Mouse (Mus musculus): ENCODE data around the gene Arpc1a.
"Not testable (repeated sequence)": the region's sequence is repeated elsewhere in the genome, so short reads cannot be mapped to it uniquely, and the experiment has no call there.

The Arpc1a gene

GRCm38 (mm10) chr5:145105694-145106275 lies 22.2 kb downstream of the Arpc1a start:
- DNase-seq: no peak

- DNase-seq: no peak
Measured at GRCm38 (mm10) chr5:145110401-145110800, 26.8 kb downstream of the Arpc1a start.

- no peak for DNase-seq
Measured at GRCm38 (mm10) chr5:145112566-145112965, 28.9 kb downstream of the Arpc1a start.

GRCm38 (mm10) chr5:145113416-145113815 lies 29.8 kb downstream of the Arpc1a start:
- no peak for DNase-seq

GRCm38 (mm10) chr5:145114071-145114605 lies 30.5 kb downstream of the Arpc1a start, which contains the start of gene Arpc1b:
Gene Arpc1b, plus strand, starts transcription at chr5:145114215.
- no peak for DNase-seq

- no peak for DNase-seq
Measured at GRCm38 (mm10) chr5:145114606-145115473, 31.2 kb downstream of the Arpc1a start.

GRCm38 (mm10) chr5:145115736-145116135 lies 32.1 kb downstream of the Arpc1a start:
- DNase-seq: no peak

GRCm38 (mm10) chr5:145116316-145116715 lies 32.7 kb downstream of the Arpc1a start:
- no peak for DNase-seq

GRCm38 (mm10) chr5:145116916-145117315 lies 33.3 kb downstream of the Arpc1a start:
- DNase-seq: peak; percentile 20

GRCm38 (mm10) chr5:145118005-145118404 lies 34.4 kb downstream of the Arpc1a start:
- DNase-seq: no peak

- DNase-seq: no peak
Measured at GRCm38 (mm10) chr5:145118461-145118860, 34.8 kb downstream of the Arpc1a start.

GRCm38 (mm10) chr5:145119385-145119784 lies 35.8 kb downstream of the Arpc1a start:
- no peak for DNase-seq

GRCm38 (mm10) chr5:145120921-145121320 lies 37.3 kb downstream of the Arpc1a start:
- DNase-seq: no peak

- no peak for DNase-seq
Measured at GRCm38 (mm10) chr5:145123396-145123795, 39.8 kb downstream of the Arpc1a start.

- no peak for DNase-seq
Measured at GRCm38 (mm10) chr5:145126580-145126979, 43.0 kb downstream of the Arpc1a start.

- no peak for DNase-seq
Measured at GRCm38 (mm10) chr5:145129124-145129523, 45.5 kb downstream of the Arpc1a start.

- not testable (repeated sequence) for DNase-seq
Measured at GRCm38 (mm10) chr5:145129773-145130172, 46.1 kb downstream of the Arpc1a start.

- DNase-seq: no peak
Measured at GRCm38 (mm10) chr5:145130191-145130590, 46.6 kb downstream of the Arpc1a start.

- no peak for DNase-seq
Measured at GRCm38 (mm10) chr5:145130995-145131394, 47.4 kb downstream of the Arpc1a start.

- not testable (repeated sequence) for DNase-seq
Measured at GRCm38 (mm10) chr5:145133275-145133674, 49.6 kb downstream of the Arpc1a start.

- peak; percentile 50 for DNase-seq
Measured at GRCm38 (mm10) chr5:145138836-145139235, 55.2 kb downstream of the Arpc1a start.

GRCm38 (mm10) chr5:145139571-145140519 lies 56.2 kb downstream of the Arpc1a start, which contains the start of the genes Pdap1 and Bud31:
Gene Pdap1, minus strand, starts transcription at chr5:145140238.
Gene Bud31, plus strand, starts transcription at chr5:145140362.
- peak; percentile 96 for DNase-seq

GRCm38 (mm10) chr5:145140611-145141010 lies 57.0 kb downstream of the Arpc1a start:
- peak; percentile 39 for DNase-seq
